Mouse (Mus musculus): Measurements from ENCODE around the gene Mesp1. TPM values are rescaled to one million over a fixed set of nuclear protein-coding genes. Genes with fewer than 3 reads are reported as not detected.

Gene Mesp1
- not detected in 2 replicates for polyA plus RNA-seq (2015; fragmentation: Nextera tagmentation; extraction: Ambion mirVana)

DNA sequence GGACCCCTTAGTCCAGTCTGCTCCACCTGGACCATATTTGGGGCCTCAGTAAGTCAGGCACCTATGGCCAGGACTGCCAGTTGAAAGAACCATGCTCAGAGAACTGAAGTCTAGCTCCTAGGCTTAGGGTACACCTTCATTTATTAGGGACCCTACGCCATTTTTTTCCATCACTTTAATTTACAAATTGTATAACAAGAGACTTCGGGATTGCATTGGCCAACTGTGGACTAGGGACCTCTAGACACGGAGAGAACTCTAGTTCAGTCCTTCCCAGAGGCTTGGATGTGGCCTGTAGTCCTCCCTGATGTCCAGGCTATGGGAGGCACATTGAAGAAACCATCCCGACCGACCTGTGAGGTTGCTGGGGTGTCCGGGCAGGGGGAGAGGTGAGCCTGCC is at the start of gene Mesp1:
TSS of gene Mesp1 (minus strand) at position 101 of the 400 bp plus-strand sequence.
- ATAC-seq (ENCODE audit: low read depth) (no peak), DNase-seq (no peak)
- Histone ChIP-seq H3K27me3 (peaks cover 77% of the 10 kb centered on the region), H3K9ac (no peak within 1 kb of the TSS), H3K36me3 (no peaks in the 10 kb centered on the region), H3K4me2 (peak within 1 kb of the TSS; percentile 61), H3K9me3 (replicated peaks) (no peaks in the 10 kb centered on the region), H3K4me3 (replicated peaks) (peak within 1 kb of the TSS; percentile 38), H3K4me1 (replicated peaks) (peaks cover 12% of the 10 kb centered on the region), H3K27ac (no peak within 1 kb of the TSS)
- 50% methylated on average over 6 of the region's 6 CpGs for WGBS (ENCODE audit: insufficient replicate concordance)

DNA sequence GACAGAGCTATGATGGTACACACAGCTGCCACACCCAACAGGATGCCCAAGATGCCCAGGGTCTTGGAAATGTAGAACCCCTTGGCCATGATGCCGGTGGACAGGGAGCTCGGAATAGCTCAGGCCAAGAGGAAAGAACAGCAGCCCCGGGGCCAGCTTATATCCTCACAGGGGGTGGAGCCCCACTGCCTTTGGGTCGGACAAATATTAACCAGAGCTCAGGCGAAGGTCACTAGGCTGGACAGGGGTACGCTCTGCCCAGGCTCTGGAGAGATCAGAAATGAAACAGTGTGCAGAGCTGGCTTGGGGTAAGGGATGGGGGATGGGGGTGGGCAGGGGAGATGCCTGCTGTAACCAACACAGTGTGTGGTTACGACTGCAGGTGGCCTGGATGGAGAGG is 48.6 kb upstream of the Mesp1 start:
- Histone ChIP-seq H3K27me3 (peaks cover 10% of the 10 kb centered on the region), H3K4me1 (replicated peaks) (peaks cover 24% of the 10 kb centered on the region), H3K36me3 (no peaks in the 10 kb centered on the region), H3K27ac (peak overlapping the region; percentile 60), H3K4me2 (peak overlapping the region; percentile 42), H3K4me3 (replicated peaks) (peak overlapping the region; percentile 24), H3K9me3 (replicated peaks) (no peaks in the 10 kb centered on the region), H3K9ac (no peak overlapping the region)
- DNase-seq (no peak), ATAC-seq (ENCODE audit: low read depth) (peak; percentile 82)
- 55% methylated on average over 7 of the region's 7 CpGs for WGBS (ENCODE audit: insufficient replicate concordance)

DNA sequence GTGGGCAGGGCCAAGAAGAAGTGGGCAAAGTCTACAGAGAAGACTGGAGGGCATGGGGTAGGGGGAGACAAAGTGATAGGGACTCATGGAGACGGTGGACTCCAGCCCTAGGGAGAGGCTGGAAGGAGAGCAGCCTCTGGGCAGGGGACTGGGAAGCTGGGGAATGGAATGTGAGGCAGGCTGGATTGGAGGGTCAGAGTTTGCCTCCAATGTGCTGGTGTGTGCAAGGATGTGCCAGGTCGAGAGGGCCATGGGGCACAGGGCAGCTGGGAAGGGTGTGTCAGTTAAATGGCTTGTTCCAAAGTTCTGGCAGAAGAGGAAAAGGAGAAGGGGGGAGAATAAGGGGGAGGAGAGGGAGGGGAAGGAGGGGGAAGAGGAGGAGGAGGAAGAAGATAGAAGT is 43.7 kb upstream of the Mesp1 start:
- Histone ChIP-seq H3K4me2 (no peak overlapping the region), H3K4me1 (replicated peaks) (no peaks in the 10 kb centered on the region), H3K36me3 (no peaks in the 10 kb centered on the region), H3K27ac (no peak overlapping the region), H3K27me3 (no peaks in the 10 kb centered on the region), H3K4me3 (replicated peaks) (no peak overlapping the region), H3K9me3 (replicated peaks) (no peaks in the 10 kb centered on the region), H3K9ac (no peak overlapping the region)
- DNase-seq (no peak), ATAC-seq (ENCODE audit: low read depth) (no peak)
- 51% methylated on average over 2 of the region's 2 CpGs for WGBS (ENCODE audit: insufficient replicate concordance)

DNA sequence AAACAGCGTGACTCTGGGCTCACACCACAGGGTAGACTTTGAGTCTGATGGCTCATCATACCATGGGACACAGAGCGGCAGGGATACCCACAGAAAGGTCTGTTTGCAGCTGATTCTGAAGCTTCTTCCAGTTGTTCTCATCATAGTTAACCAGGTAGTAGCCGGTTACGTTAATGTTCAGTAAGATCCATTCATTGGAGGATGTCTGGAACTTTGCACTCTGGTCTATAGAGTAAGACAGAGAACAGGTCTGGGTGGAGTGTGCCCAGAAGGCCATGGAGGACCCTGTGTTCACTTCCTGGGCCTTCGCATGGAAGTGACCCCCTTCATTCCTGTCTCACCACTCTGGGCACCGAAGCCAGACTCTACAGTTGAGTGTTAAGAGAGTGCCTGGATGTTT is 41.6 kb upstream of the Mesp1 start:
- Histone ChIP-seq H3K27me3 (no peaks in the 10 kb centered on the region), H3K9me3 (replicated peaks) (no peaks in the 10 kb centered on the region), H3K4me1 (replicated peaks) (no peaks in the 10 kb centered on the region), H3K4me2 (no peak overlapping the region), H3K9ac (no peak overlapping the region), H3K4me3 (replicated peaks) (no peak overlapping the region), H3K36me3 (no peaks in the 10 kb centered on the region), H3K27ac (no peak overlapping the region)
- DNase-seq: no peak
- 79% methylated on average over 6 of the region's 6 CpGs for WGBS (ENCODE audit: insufficient replicate concordance)
- no peak for ATAC-seq (ENCODE audit: low read depth)

DNA sequence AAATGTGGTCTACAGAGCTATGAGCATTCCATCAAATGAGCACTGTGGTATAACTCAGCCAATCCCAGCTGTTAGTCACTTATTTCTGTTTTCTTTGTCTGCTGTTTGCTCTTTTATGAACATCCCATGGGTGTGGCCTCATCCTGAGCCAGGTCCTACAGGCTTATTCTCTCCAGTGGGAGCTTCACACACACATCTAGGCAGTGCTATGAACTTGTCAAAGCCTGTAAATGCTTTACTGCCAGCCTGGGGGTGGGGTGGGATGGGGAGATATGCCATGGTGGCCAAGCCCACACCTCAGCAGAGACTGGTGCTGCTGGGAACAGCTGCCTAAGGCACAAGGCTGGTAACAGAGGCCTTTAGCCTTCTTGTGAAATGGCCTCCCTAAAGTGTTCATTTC is 39.4 kb upstream of the Mesp1 start:
- H3K27ac ChIP-seq: no peak overlapping the region
- no peaks in the 10 kb centered on the region for H3K9me3 ChIP-seq (replicated peaks)
- H3K4me1 ChIP-seq (replicated peaks): no peaks in the 10 kb centered on the region
- H3K9ac ChIP-seq: no peak overlapping the region
- H3K4me3 ChIP-seq (replicated peaks): no peak overlapping the region
- no peaks in the 10 kb centered on the region for H3K36me3 ChIP-seq
- no peak for ATAC-seq (ENCODE audit: low read depth)
- no peaks in the 10 kb centered on the region for H3K27me3 ChIP-seq
- H3K4me2 ChIP-seq: no peak overlapping the region
- DNase-seq: no peak

DNA sequence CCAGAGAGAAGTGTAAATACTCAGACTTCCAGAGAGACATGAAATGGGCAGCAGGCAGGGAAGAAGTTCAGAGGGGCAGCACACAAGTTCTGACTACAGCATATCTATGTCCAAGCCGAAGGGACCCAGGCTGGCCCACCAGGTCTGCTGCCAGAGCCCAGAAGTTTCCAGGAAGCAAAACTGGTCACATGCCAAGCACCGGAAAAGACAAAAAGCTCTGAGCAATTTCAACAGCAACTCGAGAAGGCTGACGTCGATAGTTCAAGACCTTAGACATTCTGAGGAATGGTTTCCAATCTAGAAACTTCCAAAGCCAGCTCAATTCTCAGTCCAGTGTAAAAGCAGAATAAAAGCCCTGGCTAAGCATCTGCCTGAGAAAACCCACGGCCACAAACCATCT is 38.0 kb upstream of the Mesp1 start:
- Histone ChIP-seq H3K9ac (no peak overlapping the region), H3K36me3 (0 out of 2 replicates have a peak, but pooled peaks cover 5% of the 10 kb centered on the region), H3K27me3 (no peaks in the 10 kb centered on the region), H3K4me2 (no peak overlapping the region), H3K4me3 (replicated peaks) (no peak overlapping the region), H3K9me3 (replicated peaks) (no peaks in the 10 kb centered on the region), H3K4me1 (replicated peaks) (no peaks in the 10 kb centered on the region), H3K27ac (no peak overlapping the region)
- ATAC-seq (ENCODE audit: low read depth): no peak
- WGBS (ENCODE audit: insufficient replicate concordance): 60% methylated on average over 6 of the region's 6 CpGs
- no peak for DNase-seq

DNA sequence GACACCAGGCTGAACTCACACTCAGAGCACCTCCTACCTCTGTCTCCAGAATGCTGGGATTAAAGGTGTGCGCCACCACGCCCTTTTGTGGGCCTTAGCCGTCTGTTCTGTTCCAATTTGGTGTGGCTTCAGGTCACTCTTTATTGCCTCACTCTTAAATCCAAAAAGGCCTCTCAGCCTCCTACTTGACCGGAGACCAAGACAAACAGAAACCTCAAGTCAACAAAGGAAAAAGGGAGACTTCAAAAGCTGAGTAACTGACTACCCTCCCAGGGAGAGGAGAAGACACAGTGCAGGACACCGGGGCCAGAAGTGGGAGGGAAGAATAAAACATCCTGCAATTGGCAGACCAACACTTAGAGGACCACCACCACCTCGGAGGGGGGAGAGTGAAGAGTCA is 37.6 kb upstream of the Mesp1 start:
- H3K27me3 ChIP-seq: no peaks in the 10 kb centered on the region
- H3K9ac ChIP-seq: no peak overlapping the region
- no peaks in the 10 kb centered on the region for H3K4me1 ChIP-seq (replicated peaks)
- no peaks in the 10 kb centered on the region for H3K9me3 ChIP-seq (replicated peaks)
- no peak overlapping the region for H3K4me2 ChIP-seq
- H3K27ac ChIP-seq: no peak overlapping the region
- DNase-seq (no peak), ATAC-seq (ENCODE audit: low read depth) (no peak)
- H3K4me3 ChIP-seq (replicated peaks): no peak overlapping the region
- H3K36me3 ChIP-seq: peaks cover 9% of the 10 kb centered on the region; the same call in 1 of the 2 replicates
- 58% methylated on average over 6 of the region's 6 CpGs for WGBS (ENCODE audit: insufficient replicate concordance)

DNA sequence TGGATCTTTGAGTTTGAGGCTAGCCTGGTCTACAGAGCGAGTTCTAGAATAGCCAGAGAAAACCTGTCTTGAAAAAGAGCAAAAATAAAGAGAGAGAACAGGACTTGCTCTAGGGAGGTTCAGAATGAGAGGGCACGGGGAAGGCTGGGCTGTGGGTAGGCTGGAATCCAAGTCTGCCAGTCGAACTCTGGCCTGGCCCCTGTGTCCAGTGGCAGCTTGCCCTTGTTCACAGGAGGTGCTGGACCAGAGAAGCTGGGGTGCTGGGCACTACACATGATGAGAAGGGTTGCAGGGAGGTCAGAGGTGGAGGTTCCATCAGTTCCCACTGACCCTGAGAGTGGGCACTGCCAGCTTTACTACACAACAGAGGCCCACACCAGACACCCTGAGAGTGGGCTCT is 34.8 kb upstream of the Mesp1 start:
- Histone ChIP-seq H3K36me3 (peaks cover 24% of the 10 kb centered on the region), H3K9ac (no peak overlapping the region), H3K27me3 (no peaks in the 10 kb centered on the region), H3K4me3 (replicated peaks) (no peak overlapping the region), H3K27ac (no peak overlapping the region), H3K4me1 (replicated peaks) (no peaks in the 10 kb centered on the region), H3K9me3 (replicated peaks) (no peaks in the 10 kb centered on the region), H3K4me2 (no peak overlapping the region)
- WGBS (ENCODE audit: insufficient replicate concordance): 57% methylated on average over 3 of the region's 3 CpGs
- no peak for DNase-seq
- ATAC-seq (ENCODE audit: low read depth): no peak

DNA sequence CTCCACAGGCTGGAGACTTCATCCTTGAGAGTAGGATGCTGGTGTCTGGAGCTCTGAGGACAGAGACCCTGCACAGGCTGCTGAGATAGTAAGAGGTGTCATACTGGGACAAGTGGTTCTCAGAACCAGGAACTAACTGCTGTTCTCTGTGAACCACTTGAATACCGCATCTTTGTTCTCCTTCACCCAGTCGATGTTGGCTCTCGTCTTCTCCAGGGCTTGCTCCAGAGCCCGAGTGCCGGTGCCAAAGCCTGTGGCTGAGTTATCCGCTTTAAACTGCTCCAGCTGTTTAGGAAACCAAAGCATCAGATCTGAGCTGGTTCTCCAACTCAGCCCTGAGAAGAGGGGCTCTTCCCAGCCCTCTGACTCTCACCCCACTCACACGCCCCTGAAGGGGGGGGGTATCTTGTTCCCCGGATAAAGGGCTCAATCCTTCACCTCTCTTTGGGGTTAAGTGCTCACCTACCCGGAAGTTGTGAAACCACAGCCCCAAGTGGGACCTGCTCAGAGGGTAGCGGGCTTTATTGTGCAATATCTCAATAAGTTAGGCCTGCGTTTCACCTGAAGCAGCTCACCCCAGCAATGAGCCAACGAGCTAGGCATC is 28.6 kb upstream of the Mesp1 start:
- peaks cover 21% of the 10 kb centered on the region for H3K4me1 ChIP-seq (replicated peaks)
- H3K36me3 ChIP-seq: peaks cover 20% of the 10 kb centered on the region
- H3K4me3 ChIP-seq (replicated peaks): no peak overlapping the region
- no peaks in the 10 kb centered on the region for H3K27me3 ChIP-seq
- H3K27ac ChIP-seq: no peak overlapping the region
- no peak overlapping the region for H3K9ac ChIP-seq
- H3K9me3 ChIP-seq (replicated peaks): no peaks in the 10 kb centered on the region
- WGBS (ENCODE audit: insufficient replicate concordance): 61% methylated on average over 12 of the region's 12 CpGs
- DNase-seq: no peak
- H3K4me2 ChIP-seq: no peak overlapping the region
- 0 out of 2 replicates have a peak, but pooled peaks have one; percentile 47 for ATAC-seq (ENCODE audit: low read depth)

DNA sequence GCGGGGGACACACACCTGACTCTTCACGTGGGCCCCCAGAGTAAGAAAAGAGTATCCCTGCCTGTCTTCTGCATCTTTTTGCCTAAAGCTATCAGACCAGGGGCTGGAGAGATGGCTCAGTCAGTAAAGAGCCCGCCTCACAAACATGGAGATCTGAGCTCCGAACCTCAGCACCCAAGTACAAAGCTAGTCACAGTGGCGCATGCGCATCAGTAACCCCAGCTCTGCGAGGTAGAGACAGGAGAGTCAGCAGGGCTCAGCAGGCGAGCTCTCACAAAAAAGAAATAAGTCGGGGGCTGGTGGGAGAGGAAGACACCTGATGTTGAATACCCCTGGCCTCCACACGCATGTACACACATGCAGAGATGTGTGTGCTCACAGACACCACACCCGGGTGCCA is 26.4 kb upstream of the Mesp1 start:
- no peaks in the 10 kb centered on the region for H3K9me3 ChIP-seq (replicated peaks)
- no peak overlapping the region for H3K4me2 ChIP-seq
- peaks cover 21% of the 10 kb centered on the region for H3K4me1 ChIP-seq (replicated peaks)
- ATAC-seq (ENCODE audit: low read depth) (no peak), DNase-seq (no peak)
- H3K4me3 ChIP-seq (replicated peaks): no peak overlapping the region
- H3K27me3 ChIP-seq: no peaks in the 10 kb centered on the region
- peaks cover 4% of the 10 kb centered on the region; the same call in 1 of the 2 replicates for H3K36me3 ChIP-seq
- H3K9ac ChIP-seq: no peak overlapping the region
- H3K27ac ChIP-seq: no peak overlapping the region
- 50% methylated on average over 11 of the region's 11 CpGs for WGBS (ENCODE audit: insufficient replicate concordance)

DNA sequence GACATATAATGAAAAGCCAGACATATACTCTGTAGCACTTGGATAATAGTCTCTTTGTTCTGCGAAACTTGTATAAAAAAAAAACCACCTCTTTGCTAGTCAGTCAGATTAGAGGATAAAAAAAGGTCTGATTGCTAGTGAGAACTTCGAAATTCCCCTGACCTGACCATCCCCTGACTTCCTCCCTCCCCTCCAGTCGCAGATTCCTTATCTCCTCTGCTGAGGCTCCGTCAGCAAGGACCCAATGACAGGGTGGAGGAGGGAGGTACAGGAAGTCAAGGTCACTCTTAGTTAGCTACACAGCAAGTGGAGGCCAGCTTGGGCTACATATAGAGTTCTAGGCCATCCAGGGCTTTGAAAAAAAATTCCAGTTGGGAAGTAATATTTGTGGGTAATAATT is 25.9 kb upstream of the Mesp1 start:
- Histone ChIP-seq H3K9me3 (replicated peaks) (no peaks in the 10 kb centered on the region), H3K4me2 (no peak overlapping the region), H3K36me3 (no peaks in the 10 kb centered on the region; the same call in 1 of the 2 replicates), H3K27ac (no peak overlapping the region), H3K9ac (no peak overlapping the region), H3K4me1 (replicated peaks) (peaks cover 21% of the 10 kb centered on the region), H3K27me3 (no peaks in the 10 kb centered on the region), H3K4me3 (replicated peaks) (no peak overlapping the region)
- ATAC-seq (ENCODE audit: low read depth) (no peak), DNase-seq (no peak)
- 15% methylated on average over 4 of the region's 4 CpGs for WGBS (ENCODE audit: insufficient replicate concordance)

DNA sequence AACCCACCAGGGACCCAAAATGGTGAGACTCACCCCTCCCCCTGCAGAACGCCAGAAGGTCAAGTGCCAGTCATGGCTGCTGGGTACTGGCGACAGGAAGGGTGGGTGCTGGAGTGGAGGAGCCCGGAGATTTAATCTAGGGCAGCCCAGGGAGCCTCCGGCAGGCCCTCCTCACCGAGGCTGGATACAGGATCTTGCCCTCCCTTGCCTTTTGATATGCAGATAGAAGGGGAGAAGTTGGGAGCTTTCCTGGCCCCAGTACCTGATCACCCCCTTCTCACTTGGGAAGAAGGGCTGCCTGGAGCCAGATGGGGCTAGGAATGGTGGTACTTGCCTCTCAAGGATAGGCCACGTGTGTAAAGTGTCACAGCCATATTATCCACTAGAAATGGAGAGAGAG is 24.7 kb upstream of the Mesp1 start:
- no peak overlapping the region for H3K4me2 ChIP-seq
- no peaks in the 10 kb centered on the region for H3K27me3 ChIP-seq
- H3K4me1 ChIP-seq (replicated peaks): peaks cover 21% of the 10 kb centered on the region
- 8% methylated on average over 6 of the region's 6 CpGs for WGBS (ENCODE audit: insufficient replicate concordance)
- ATAC-seq (ENCODE audit: low read depth) (no peak), DNase-seq (no peak)
- H3K9me3 ChIP-seq (replicated peaks): no peaks in the 10 kb centered on the region
- H3K27ac ChIP-seq: no peak overlapping the region
- H3K4me3 ChIP-seq (replicated peaks): no peak overlapping the region
- H3K9ac ChIP-seq: no peak overlapping the region
- no peaks in the 10 kb centered on the region for H3K36me3 ChIP-seq
